Mouse (Mus musculus) thymus, postnatal 0 days (tissue): ENCODE data around the gene Cep350. TPM values are rescaled to one million over a fixed set of nuclear protein-coding genes. Genes with fewer than 3 reads are reported as not detected.

Experiments
- DNase-seq: peaks from one replicate; pipeline ENCODE4 v3.0.0-alpha.2; 2015; ENCODE audit warnings: low spot score
- polyA plus RNA-seq: library from polyadenylated mRNA; unstranded; fragments of >200 nt; fragmentation: Nextera tagmentation; extraction: Ambion mirVana; gene quantifications from 2 replicates; pipeline ENCODE4 v1.2.1, GENCODE M21; 2015

Gene Cep350
- polyA plus RNA-seq: 10.4 and 16.9 TPM in 2 replicates

DNA sequence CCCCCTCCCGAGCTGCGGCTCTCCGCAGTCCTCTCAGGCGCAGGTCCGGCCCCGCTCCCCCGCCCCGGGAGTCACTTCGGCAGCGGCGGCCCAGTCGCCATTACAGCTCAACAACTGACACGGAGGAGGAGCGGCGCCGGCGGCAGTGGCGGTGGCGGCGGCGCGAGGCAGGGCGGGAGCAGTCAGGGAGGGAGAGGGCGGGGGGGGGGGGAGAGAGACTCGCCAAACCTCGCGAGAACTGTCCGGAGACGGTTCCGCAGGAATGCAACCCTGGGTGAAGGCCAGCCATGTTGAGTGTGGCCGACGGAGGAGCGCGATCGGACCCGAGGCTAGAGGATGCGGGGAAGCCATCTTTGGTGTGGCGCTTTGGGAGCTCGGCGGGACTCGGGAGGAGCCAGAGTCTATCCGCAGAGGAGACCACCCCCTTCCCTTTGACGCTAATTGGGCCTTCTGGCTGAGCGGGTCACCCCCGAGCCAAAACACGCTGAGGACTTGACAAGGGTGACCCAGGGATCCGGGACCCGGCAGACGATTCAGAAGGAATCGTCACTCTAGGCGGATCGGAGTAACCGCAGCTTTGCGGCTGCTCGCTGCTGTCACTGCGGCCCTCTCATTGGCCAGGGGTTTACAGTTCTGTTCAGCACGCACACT, at the start of gene Cep350:
TSS of gene Cep350 (minus strand) at position 188 of the 651 bp plus-strand sequence.
- peak; percentile 98 for DNase-seq

DNA sequence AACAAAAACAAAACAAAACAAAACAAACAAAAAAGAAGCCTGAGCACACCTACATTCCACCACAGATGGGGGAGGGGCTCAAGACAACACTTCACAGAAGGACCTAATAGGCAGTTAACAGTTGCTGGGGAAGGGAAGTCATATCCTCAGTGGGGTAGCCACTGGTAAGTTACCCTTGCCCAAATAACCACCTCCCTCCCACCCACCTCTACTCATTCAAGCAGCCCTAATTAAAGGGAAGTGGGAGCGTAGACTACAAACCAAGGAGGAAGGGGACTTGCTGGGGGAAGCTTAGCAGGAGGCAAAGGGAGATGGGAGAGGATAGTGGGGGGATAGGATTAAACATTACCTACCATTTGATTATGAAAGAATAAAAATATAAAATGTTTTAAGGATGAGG, 47.3 kb upstream of the Cep350 start:
- DNase-seq: no peak

DNA sequence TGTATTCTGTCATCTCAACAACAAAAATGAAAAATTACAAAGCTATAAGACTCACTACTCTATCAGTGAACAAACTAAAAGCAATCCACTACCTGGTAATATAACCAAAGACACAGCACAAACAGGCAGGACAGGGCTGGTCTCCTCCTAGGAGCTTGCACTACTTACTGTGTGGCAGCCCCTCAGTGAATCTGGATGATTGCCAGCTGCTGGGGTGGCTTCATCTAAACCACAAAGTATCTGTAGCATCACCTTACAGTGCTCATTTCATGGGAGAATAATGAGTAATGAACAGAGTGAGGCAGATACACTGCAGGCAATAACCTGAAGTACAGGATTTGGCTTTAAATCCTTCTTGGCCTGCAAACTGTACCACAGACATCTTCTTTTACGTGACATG, 46.7 kb upstream of the Cep350 start:
- no peak for DNase-seq

- no peak for DNase-seq
These were observed 35.9 kb upstream of the Cep350 start for GRCm38 (mm10) chr1:156009003-156009402.

- DNase-seq: no peak
These were observed 32.9 kb upstream of the Cep350 start for GRCm38 (mm10) chr1:156005906-156006305.

- no peak for DNase-seq
These were observed 30.3 kb upstream of the Cep350 start for GRCm38 (mm10) chr1:156003201-156003935.

DNA sequence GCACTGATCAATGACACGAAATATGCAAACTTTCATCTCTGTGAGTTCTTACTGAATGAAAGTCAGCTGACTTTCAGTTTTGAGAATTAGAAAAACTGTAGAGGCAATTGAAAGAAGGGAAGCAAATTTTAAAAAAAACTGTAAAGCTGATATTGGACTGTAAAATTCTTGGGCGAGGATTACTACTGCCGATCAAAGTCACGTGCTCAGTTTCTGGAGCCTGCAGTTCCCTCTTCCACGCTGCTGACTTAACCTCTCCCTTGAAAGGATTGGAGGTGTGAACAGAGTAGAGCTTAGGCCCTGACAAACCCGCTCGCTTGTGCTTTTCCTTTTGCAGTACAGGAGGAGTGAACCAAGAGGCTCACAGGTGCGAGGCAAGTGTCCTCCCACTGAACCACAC, 29.3 kb upstream of the Cep350 start:
- no peak for DNase-seq

DNA sequence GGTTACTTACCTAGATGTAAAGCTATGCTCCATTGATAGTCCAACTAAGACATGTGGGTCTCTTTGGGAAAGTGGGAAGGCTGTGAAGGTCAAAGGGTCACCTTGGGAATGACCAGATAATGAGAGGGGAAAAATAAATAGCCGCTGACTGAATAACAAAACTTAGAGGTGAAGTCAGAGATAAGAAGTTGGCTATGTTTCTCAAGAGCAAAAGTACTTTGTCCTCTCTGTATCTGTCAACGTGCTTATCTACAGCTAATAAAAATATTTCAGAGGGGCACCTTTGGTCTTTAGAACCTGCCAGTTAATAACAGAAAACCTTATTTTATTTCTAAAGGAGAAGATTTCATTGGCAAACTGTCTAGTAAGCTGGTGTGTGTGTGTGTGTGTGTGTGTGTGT, 22.6 kb upstream of the Cep350 start:
- DNase-seq: no peak

DNA sequence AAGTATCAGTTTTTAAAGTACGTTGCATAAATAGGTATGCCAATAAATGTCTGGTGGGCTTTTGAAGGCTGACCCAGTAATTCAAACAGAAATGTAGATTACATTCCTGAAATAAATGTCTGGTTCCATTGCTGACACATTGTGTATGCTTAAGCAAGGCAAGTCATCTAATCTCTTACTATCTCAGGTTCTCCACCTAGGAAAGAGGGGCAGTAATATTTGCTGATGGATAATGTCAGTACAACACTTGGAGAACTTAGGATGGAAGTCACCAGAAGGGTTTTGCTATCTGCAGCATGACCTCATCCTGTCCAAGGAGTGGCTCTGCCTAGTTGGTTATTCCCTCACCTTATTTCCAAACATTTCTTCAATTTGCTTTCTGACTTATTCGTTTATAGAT, 21.5 kb upstream of the Cep350 start:
- DNase-seq: no peak

DNA sequence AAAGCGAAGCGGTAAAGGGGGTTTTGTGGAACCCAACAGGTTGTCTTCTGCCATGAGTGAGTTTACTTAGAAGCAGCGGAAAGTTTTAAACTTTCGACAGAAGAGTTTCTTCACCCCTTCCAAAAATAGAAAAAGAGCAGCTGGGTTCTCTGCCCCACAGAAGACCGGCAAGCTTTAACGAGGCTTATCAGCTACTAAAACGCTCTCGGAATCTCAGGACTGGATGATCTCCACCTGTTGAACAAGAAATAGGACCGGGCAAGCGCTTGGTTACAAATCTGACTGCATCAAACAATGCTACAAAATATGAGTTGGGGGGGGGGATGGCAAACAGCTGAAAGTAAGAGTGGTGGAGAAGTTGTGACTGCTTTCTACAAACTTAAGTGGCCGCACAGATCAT, 17.3 kb upstream of the Cep350 start:
- no peak for DNase-seq

- no peak for DNase-seq
These were observed 16.3 kb upstream of the Cep350 start for GRCm38 (mm10) chr1:155989387-155989786.

GRCm38 (mm10) chr1:155987625-155988024, 14.6 kb upstream of the Cep350 start:
- DNase-seq: no peak

GRCm38 (mm10) chr1:155974931-155975330, 1.9 kb upstream of the Cep350 start:
- no peak for DNase-seq

DNA sequence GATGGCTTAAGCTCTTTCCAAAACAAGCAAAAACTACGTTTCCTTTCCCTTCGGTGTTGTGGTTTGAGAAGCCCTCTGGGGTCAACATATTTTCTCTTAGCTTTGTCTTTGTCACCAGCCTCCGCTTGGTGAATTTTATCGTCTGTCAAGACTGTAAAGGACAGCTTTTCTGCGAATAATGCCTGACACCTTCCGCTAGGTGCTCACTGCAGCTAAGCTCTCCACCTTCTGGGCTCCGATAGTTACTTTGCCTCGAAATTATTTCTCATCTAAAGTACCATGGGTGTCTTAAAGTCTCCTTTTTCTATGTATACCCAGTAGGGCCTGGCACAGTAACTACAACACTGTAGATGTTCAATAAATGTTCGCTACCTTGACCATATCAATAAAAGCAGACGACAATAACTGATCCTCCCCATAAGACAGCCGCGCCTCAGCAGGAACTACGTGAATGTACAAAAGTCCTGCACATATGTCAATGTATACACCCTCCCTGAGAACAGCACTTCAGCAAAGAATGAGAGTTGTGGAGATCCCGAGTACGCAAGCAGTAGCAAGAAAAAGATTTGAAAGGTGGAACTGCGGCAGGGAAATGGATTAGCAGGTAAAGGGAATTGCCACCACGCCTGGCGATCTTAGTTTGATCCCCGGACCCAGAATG, 794 bp upstream of the Cep350 start:
- DNase-seq: no peak

DNA sequence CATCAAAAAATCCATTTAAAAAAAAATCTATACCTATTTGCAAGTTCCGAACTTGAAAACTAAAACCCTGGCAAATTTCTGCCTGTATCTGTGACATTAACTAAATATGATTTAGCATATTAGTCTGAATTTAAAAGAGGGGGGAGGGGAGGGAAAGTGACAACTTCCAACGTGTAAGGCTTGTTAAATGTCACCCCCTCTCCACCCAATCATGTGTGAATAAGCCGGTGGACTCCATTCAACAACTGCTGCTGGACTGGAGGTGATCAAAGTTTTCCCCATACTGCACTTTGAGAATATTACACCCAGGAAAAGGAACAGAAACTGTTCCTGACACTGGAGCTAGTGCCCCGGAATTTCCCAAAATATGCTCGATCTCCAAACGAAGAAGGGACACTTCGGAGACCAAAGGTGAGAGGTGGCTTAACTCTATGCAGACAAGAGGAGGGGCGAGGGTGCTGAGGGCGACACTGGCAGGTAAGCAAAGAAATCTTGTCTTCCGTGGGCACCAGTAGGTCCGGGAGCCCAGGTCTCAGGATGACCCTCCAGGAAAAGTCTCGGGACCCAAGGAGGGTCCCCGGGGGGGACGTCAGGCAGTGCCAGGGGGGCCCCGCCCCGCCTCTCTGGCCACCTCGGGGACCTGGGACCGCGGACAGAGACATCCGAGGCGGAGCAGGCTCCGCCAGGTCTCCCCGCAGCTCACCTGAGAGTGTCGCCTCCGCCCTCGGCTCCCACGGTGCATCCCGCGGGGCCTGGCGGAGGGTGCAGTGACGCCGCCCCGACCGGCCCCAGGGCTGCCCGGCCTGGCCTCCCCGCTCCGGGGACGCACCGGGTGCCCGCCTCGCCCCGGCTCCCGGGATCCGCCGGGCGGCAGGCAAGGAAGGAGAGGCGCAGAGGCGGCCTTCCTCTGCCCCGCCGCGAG, 648 bp downstream of the Cep350 start:
- DNase-seq: peak; percentile 5

- DNase-seq: no peak
These were observed 23.9 kb downstream of the Cep350 start for GRCm38 (mm10) chr1:155949170-155949569.

GRCm38 (mm10) chr1:155944361-155944760, 28.7 kb downstream of the Cep350 start:
- DNase-seq: no peak

DNA sequence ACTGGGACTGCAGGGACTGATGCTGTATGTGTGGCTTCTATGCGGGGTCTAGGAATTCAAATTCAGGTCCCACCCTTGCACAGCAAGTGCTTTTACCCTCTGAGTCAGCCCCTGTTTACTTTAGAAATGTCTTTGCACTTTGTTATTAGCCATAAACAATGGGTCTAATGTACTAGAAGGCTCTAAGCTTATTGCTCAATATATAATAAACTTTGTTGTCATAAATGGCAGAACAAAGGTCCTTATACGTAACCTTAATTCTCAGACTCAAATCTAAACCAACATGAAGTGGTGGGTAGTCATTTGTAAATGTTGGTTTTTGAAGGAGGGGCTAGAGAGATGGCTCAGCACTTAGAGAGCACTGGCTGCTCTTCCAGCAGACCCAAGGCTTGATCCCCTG, 35.6 kb downstream of the Cep350 start:
- DNase-seq: no peak

DNA sequence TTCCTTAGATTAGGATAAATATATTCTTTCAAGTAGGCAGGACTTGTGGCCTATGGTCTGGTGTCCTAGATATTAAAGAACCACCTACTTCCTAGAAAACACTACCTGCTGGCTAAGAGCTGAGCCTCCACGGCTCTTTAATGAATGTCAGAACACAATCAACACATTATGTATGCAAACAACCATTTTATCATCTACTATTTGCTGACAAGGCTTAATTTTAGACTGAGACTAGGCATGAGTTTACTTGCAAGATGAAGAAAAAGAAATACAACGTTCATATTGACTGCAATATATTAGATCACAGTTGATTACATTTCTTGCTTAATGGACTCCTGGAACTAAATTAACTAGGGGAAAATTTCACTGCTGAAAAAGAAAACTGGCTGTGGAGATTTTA, 38.4 kb downstream of the Cep350 start:
- DNase-seq: no peak

DNA sequence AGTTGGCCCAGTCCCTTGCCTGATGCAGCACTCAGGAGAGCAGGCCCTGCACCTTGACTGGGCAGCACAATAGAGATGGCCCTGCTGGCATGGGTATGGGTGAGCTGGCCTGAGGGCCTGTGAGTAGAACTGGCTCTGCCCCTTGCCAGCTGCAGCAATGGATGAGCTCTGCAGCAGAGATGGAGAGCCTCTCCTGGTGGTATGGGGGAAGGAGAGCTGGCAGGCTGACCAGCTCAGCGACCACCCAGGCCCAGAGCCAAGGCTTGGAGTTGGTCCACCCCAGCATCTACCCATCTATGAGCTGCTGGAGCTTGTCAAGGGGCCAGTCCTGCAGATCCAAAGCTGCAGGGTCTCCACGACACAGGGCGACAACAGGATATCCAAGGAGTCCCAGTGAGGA, 69.5 kb downstream of the Cep350 start:
- no peak for DNase-seq

- DNase-seq: no peak
These were observed 71.7 kb downstream of the Cep350 start for GRCm38 (mm10) chr1:155901348-155901747.
